Mouse (Mus musculus) neural tube, postnatal 0 days (tissue): ENCODE measurements around the gene Prickle1. TPM values are rescaled to one million over a fixed set of nuclear protein-coding genes. Genes with fewer than 3 reads are reported as not detected.

Experiments used
- polyA plus RNA-seq: library from polyadenylated mRNA; unstranded; fragments of >200 nt; fragmentation: Nextera tagmentation; extraction: Ambion mirVana; gene quantifications from 2 replicates; pipeline ENCODE4 v1.2.1, GENCODE M21; 2015

Gene Prickle1
- 24.5 TPM in 2 replicates for polyA plus RNA-seq

GRCm38 (mm10) chr15:93595746-93596145 is at the start of gene Prickle1:
Gene Prickle1 (minus strand): TSS chr15:93595891.

Other genes with a start within 250 kb of the Prickle1 start
- 145 and 148 TPM in 2 replicates for gene Zcrb1, start 197.6 kb downstream of the Prickle1 start, polyA plus RNA-seq
- gene Pphln1, start 197.5 kb downstream of the Prickle1 start, polyA plus RNA-seq, result 29.0 and 29.1 TPM in 2 replicates